Mouse (Mus musculus) ES-Bruce4 (cell line): ENCODE results near the gene Tex19.1.
A peak's percentile ranks its signal among the peaks of the same experiment; 100 is the strongest.

Source experiments
- CTCF ChIP-seq: IDR thresholded peaks from one replicate; pipeline ENCODE4 v1.8.1; 2011; ENCODE audit warnings: low read depth, low read length
- EP300 ChIP-seq: IDR thresholded peaks from 2 replicates; pipeline ENCODE4 v1.6.1; 2011; ENCODE audit warnings: low read depth, low read length; ENCODE audit not compliant: insufficient read depth
- POLR2A ChIP-seq: IDR thresholded peaks from one replicate; pipeline ENCODE4 v1.8.1; 2011; ENCODE audit warnings: low read length; ENCODE audit not compliant: insufficient read depth

GRCm38 (mm10) chr11:121145865-121146264 is at the start of gene Tex19.1:
- TF ChIP-seq CTCF (peak; percentile 55), EP300 (peak; percentile 89), POLR2A (peak; percentile 99)
